Mouse (Mus musculus) lung, adult 2 months (tissue): ENCODE measurements at regions not wholly inside any gene's neighbourhood (a gene's known extent, or its start where the extent isn't known, plus 50 kb on each side); places are given as distances from the start of the nearest gene placed in this dataset.
A peak's percentile ranks its signal among the peaks of the same experiment; 100 is the strongest.

Experiments
- DNase-seq: peaks from one replicate; pipeline ENCODE4 v3.0.0; 2022
- H3K4me1 ChIP-seq: fragments of 200-500 bp; 2 replicates; pipeline ENCODE4 v1.6.1; 2011; ENCODE audit warnings: low read length; ENCODE audit not compliant: control insufficient read depth, insufficient read depth
- H3K4me3 ChIP-seq: fragments of 200-500 bp; replicated peaks from 2 replicates; pipeline ENCODE3; 2011; ENCODE audit warnings: low read depth, mild to moderate bottlenecking, control low read depth, low read length; ENCODE audit errors: extremely low read depth
- CTCF ChIP-seq: fragments of 200-500 bp; IDR thresholded peaks from 2 replicates; pipeline ENCODE4 v1.5.1; 2011; ENCODE audit warnings: mild to moderate bottlenecking, low read length, control low read depth; ENCODE audit not compliant: insufficient read depth
- POLR2A ChIP-seq: fragments of 200-500 bp; IDR thresholded peaks from 2 replicates; pipeline ENCODE4 v1.6.1; 2011; ENCODE audit warnings: low read depth, mild to moderate bottlenecking, control low read depth, low read length, borderline replicate concordance; ENCODE audit errors: extremely low read depth
- WGBS: fragments of 180-500 bp; shearing (Covaris S2); methylation state at CpG from one replicate; pipeline ENCODE4 v1.1.7; 2018; 5-methylcytosine and 5-hydroxymethylcytosine counted together

GRCm38 (mm10) chr1:55886383-55887070 lies 480.8 kb downstream of the Plcl1 start:
- 28% methylated on average over 5 of the region's 5 CpGs for WGBS
- TF ChIP-seq CTCF (peak; percentile 32; the same call in 1 of the 2 replicates), POLR2A (no peak)
- no peaks in the 10 kb centered on the region for H3K4me1 ChIP-seq
- no peak for DNase-seq
- H3K4me3 ChIP-seq: no peak overlapping the region

- Histone ChIP-seq H3K4me3 (no peak overlapping the region), H3K4me1 (no peaks in the 10 kb centered on the region)
- TF ChIP-seq CTCF (no peak), POLR2A (no peak)
- WGBS: 50% methylated on average over 7 of the region's 7 CpGs
- no peak for DNase-seq
Observed at GRCm38 (mm10) chr1:55887386-55887785, 481.7 kb downstream of the Plcl1 start.

GRCm38 (mm10) chr1:55888711-55889366 lies 483.1 kb downstream of the Plcl1 start:
- Histone ChIP-seq H3K4me3 (no peak overlapping the region), H3K4me1 (no peaks in the 10 kb centered on the region)
- 43% methylated on average over 17 of the region's 17 CpGs for WGBS
- no peak for DNase-seq
- TF ChIP-seq CTCF: no peak
- no peak for TF ChIP-seq POLR2A

GRCm38 (mm10) chr1:55890511-55891151 lies 484.9 kb downstream of the Plcl1 start:
- no peaks in the 10 kb centered on the region for H3K4me1 ChIP-seq
- no peak for DNase-seq
- no peak overlapping the region for H3K4me3 ChIP-seq
- 46% methylated on average over 15 of the region's 15 CpGs for WGBS
- no peak for TF ChIP-seq CTCF
- no peak for TF ChIP-seq POLR2A

- no peaks in the 10 kb centered on the region for H3K4me1 ChIP-seq
- no peak for TF ChIP-seq POLR2A
- TF ChIP-seq CTCF: no peak
- H3K4me3 ChIP-seq: no peak overlapping the region
- WGBS: 73% methylated on average over 10 of the region's 10 CpGs
- DNase-seq: no peak
Observed at GRCm38 (mm10) chr1:55891894-55892293, 486.2 kb downstream of the Plcl1 start.

GRCm38 (mm10) chr1:55897572-55897971 lies 491.9 kb downstream of the Plcl1 start:
- H3K4me3 ChIP-seq: no peak overlapping the region
- no peak for DNase-seq
- TF ChIP-seq CTCF (no peak), POLR2A (no peak)
- no peaks in the 10 kb centered on the region for H3K4me1 ChIP-seq
- WGBS: 65% methylated on average over 2 of the region's 2 CpGs

GRCm38 (mm10) chr1:55898031-55898430 lies 492.3 kb downstream of the Plcl1 start:
- Histone ChIP-seq H3K4me3 (no peak overlapping the region), H3K4me1 (no peaks in the 10 kb centered on the region)
- 25% methylated on average over 3 of the region's 3 CpGs for WGBS
- no peak for DNase-seq
- TF ChIP-seq CTCF (no peak), POLR2A (no peak)

- DNase-seq: no peak
- 82% methylated on average over 3 of the region's 3 CpGs for WGBS
- Histone ChIP-seq H3K4me3 (no peak overlapping the region), H3K4me1 (no peaks in the 10 kb centered on the region)
- TF ChIP-seq CTCF (no peak), POLR2A (no peak)
Observed at GRCm38 (mm10) chr1:55900033-55900432, 494.3 kb downstream of the Plcl1 start.

- no peaks in the 10 kb centered on the region for H3K4me1 ChIP-seq
- no peak for TF ChIP-seq POLR2A
- 78% methylated on average over 3 of the region's 3 CpGs for WGBS
Observed at GRCm38 (mm10) chr1:55903177-55903576, 497.5 kb downstream of the Plcl1 start.

GRCm38 (mm10) chr1:55904571-55904970 lies 498.9 kb downstream of the Plcl1 start:
- Histone ChIP-seq H3K4me1 (no peaks in the 10 kb centered on the region), H3K4me3 (no peak overlapping the region)
- TF ChIP-seq CTCF (no peak), POLR2A (no peak)
- DNase-seq: no peak
- WGBS: 45% methylated on average over 2 of the region's 2 CpGs

More at GRCm38 (mm10) chr1:55903177-55903576, 497.5 kb downstream of the Plcl1 start:
- H3K4me3 ChIP-seq: no peak overlapping the region
- DNase-seq: no peak
